Mouse (Mus musculus): ENCODE data around the gene Snrk. TPM values are rescaled to one million over a fixed set of nuclear protein-coding genes. Genes with fewer than 3 reads are reported as not detected.

Gene Snrk
- polyA plus RNA-seq, 1 experiment from 2014 or later = 51.0 TPM

DNA sequence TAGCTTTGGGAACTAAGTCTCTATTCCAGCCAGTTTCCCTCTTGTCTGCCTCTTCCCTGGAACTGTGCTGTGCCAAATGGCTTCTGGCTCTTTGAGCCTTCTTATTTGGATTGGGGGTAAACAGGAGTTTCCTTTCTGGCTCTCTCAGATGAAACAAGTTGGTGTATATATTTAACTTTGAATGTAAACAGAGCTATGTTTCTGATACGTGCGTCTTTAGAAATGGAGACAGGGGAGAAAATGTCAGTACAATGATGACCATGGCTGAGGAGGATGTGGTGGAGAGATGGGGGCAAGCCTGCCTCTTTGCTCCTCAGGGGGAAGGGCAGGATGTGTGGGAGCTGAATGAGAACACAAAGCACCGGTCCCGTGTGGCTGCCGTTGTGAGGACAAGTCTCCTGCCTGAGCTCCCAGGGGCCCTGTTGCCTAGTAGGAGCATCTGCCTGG, 25.3 kb upstream of the Snrk start:
- Histone ChIP-seq H3K4me1 (no peaks in the 10 kb centered on the region), H3K27ac (no peak overlapping the region), H3K9me3 (no peaks in the 10 kb centered on the region), H3K36me3 (no peaks in the 10 kb centered on the region), H3K27me3 (replicated peaks) (no peaks in the 10 kb centered on the region), H3K4me2 (replicated peaks) (no peak overlapping the region), H3K9ac (no peak overlapping the region), H3K4me3 (no peak overlapping the region)
- 73% methylated on average over 5 of the region's 5 CpGs for WGBS
- no peak for ATAC-seq (ENCODE audit: low FRiP score, low read depth)

DNA sequence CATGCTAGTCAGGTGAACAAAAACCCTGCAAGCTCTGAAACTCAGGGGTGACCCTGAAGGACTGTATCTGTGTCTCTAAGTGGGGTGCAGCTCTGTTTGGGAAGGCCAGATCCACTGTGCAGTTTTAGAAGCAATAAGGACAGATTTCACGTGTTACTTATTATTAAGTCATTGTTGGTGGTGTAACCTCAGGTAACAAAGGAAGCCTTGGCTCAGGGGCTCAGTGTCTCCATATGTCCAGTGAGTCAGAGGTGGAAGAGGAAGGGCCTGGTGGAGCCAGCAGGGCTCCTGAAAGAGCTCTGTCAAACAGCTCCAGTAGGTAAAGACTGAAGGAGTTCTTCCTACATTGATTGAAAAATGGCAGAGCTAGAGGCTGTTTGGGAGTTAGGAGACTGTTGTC, 22.9 kb upstream of the Snrk start:
- ATAC-seq (ENCODE audit: low FRiP score, low read depth) = no peak
- Histone ChIP-seq H3K9ac (no peak overlapping the region), H3K9me3 (no peaks in the 10 kb centered on the region), H3K4me2 (replicated peaks) (no peak overlapping the region), H3K27me3 (replicated peaks) (no peaks in the 10 kb centered on the region), H3K36me3 (no peaks in the 10 kb centered on the region), H3K4me3 (no peak overlapping the region), H3K4me1 (no peaks in the 10 kb centered on the region), H3K27ac (no peak overlapping the region)
- 93% methylated on average over 1 of the region's 1 CpGs for WGBS

DNA sequence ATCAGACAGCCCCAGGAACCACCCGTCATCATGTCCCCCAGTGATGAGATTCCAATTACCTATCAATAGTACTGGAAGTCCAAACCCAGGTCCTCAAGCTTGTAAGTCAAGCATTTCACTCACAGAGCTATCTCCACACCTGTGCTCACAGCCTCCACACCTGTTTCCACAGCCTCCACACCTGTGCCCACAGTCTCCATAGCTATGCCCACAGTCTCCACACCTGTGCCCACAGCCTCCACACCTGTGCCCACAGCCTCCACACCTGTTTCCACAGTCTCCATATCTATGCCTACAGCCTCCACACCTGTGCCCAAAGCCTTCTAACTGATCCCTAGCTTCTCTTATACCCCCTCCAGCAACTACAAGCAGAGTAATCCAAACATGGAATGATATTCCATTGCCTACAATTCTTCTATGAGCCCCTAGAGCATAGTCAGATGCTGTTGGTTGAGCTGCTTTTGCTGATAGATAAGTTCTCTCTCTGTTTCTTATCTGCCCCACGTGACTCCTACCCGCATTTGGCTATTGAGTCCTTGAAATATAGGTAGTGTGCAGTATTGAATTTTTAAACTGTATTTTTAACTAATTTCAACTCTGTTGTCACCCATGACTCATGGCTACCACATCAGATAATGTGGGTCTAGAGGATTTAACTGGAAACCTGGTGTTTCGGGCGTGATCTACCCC, 20.1 kb upstream of the Snrk start:
- Histone ChIP-seq H3K27me3 (replicated peaks) (no peaks in the 10 kb centered on the region), H3K36me3 (no peaks in the 10 kb centered on the region), H3K4me3 (no peak overlapping the region), H3K9ac (no peak overlapping the region), H3K4me1 (no peaks in the 10 kb centered on the region), H3K9me3 (no peaks in the 10 kb centered on the region), H3K4me2 (replicated peaks) (no peak overlapping the region), H3K27ac (no peak overlapping the region)
- 92% methylated on average over 5 of the region's 5 CpGs for WGBS
- ATAC-seq (ENCODE audit: low FRiP score, low read depth) = no peak

DNA sequence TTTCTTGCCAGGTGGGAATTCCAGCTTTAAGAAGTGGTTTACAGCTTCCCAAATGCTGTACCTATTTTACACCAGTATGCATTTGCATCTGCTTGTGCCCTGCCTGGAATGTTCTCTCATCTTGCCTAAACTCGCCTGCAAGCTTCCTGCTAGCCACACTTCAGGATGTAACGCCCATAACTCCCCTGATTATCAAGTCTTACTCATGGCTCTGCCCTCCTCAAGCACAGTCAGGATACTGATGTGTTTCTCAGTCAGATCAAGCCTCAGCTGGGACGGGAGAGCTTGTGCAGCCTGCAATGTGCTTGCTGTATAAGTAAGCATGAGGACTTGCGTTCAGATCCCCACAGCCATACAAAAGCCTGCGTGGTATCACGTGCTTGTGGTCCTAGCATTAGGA, 19.5 kb upstream of the Snrk start:
- Histone ChIP-seq H3K4me2 (replicated peaks) (no peak overlapping the region), H3K9ac (no peak overlapping the region), H3K4me3 (no peak overlapping the region), H3K9me3 (no peaks in the 10 kb centered on the region), H3K27ac (no peak overlapping the region), H3K36me3 (no peaks in the 10 kb centered on the region), H3K4me1 (no peaks in the 10 kb centered on the region), H3K27me3 (replicated peaks) (no peaks in the 10 kb centered on the region)
- WGBS = 71% methylated on average over 6 of the region's 6 CpGs
- ATAC-seq (ENCODE audit: low FRiP score, low read depth) = no peak

DNA sequence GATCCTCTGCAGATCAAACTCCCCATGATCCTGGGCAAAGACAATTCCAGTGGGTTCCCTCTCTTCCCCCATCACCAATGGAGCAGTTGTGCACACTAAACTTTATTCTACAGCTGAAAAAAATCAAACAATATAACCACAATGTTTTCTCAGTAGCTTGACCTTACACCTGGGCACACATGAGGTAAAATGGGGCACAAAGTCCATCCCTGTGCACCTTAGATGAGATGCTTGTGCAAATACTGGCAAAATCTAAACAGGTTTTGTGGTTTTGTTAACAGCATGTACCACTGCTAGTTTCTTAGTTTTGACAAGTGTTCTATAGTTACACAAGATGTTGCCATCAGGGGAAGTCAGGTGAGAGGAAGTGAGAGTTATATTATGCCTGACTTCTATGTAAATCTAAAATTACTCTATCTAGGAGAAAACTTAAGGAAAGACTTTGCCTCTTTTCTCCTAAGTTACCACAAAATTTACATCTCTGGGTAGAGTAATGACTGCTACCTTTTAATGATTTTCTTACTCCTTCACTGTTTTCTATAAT, 16.4 kb upstream of the Snrk start:
- no peak overlapping the region for H3K4me2 ChIP-seq (replicated peaks)
- H3K9ac ChIP-seq = no peak overlapping the region
- no peak for ATAC-seq (ENCODE audit: low FRiP score, low read depth)
- no peak overlapping the region for H3K27ac ChIP-seq
- no peaks in the 10 kb centered on the region for H3K36me3 ChIP-seq
- H3K4me3 ChIP-seq = no peak overlapping the region
- H3K9me3 ChIP-seq = no peaks in the 10 kb centered on the region
- H3K4me1 ChIP-seq = no peaks in the 10 kb centered on the region
- H3K27me3 ChIP-seq (replicated peaks) = no peaks in the 10 kb centered on the region

DNA sequence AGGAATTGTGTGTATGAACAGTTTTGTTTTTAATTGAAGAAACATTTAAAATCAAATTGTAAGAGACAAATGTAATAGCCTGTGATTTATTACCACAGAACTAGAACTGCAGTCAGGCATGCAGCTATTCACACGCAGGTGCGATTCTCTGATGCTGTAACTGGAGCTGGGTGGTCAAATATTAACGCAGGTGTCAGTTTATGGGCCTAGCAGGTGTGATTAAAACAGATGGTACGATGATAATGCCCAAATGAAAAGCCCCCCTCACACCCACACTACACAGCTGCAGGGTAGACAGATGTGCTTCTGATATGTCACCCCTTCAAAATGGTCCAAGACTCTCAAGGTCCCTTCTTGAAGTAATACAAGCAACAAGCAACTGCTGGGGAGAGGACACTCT, 15.9 kb upstream of the Snrk start:
- Histone ChIP-seq H3K4me1 (no peaks in the 10 kb centered on the region), H3K9ac (no peak overlapping the region), H3K36me3 (no peaks in the 10 kb centered on the region), H3K27me3 (replicated peaks) (no peaks in the 10 kb centered on the region), H3K9me3 (no peaks in the 10 kb centered on the region), H3K27ac (no peak overlapping the region), H3K4me3 (no peak overlapping the region), H3K4me2 (replicated peaks) (no peak overlapping the region)
- ATAC-seq (ENCODE audit: low FRiP score, low read depth) = no peak
- 72% methylated on average over 4 of the region's 4 CpGs for WGBS

DNA sequence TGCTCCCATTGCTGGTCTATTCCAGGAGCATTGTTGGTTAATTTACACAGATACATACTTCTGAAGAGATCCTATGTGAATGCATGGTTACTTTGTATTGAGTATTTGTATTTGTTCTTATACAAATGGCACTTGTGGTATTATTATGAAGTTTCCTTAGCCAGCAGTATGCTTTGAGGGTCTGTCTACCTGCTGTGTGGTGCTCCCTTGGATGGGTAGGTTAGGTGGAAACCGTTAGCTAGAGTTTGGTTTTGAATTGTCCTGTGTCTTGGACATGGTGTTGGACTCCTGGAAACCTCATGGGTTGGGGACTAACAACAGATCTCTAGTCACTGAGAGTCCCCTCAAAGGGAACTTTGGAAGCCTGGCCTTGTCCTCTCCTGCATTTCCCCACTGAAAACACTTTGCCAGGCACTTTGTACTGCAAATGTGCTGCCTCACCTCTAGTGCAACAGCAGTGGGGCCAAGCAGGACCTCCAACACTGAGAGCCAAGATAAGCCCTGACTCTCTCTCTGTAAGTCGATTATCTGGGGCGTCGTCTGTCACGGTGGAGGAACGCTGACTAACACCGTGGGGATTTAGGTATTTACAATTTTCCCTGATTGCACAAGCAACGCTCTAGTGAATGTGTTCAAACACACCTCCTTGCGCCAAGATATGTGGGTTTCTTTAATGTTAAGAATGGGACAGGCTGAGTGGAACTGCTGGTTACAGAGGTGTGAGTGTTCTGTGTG, 13.3 kb upstream of the Snrk start:
- Histone ChIP-seq H3K9me3 (no peaks in the 10 kb centered on the region), H3K36me3 (no peaks in the 10 kb centered on the region), H3K9ac (no peak overlapping the region), H3K27me3 (replicated peaks) (no peaks in the 10 kb centered on the region), H3K4me3 (no peak overlapping the region), H3K27ac (no peak overlapping the region), H3K4me1 (no peaks in the 10 kb centered on the region), H3K4me2 (replicated peaks) (no peak overlapping the region)
- no peak for ATAC-seq (ENCODE audit: low FRiP score, low read depth)
- WGBS = 74% methylated on average over 9 of the region's 9 CpGs

DNA sequence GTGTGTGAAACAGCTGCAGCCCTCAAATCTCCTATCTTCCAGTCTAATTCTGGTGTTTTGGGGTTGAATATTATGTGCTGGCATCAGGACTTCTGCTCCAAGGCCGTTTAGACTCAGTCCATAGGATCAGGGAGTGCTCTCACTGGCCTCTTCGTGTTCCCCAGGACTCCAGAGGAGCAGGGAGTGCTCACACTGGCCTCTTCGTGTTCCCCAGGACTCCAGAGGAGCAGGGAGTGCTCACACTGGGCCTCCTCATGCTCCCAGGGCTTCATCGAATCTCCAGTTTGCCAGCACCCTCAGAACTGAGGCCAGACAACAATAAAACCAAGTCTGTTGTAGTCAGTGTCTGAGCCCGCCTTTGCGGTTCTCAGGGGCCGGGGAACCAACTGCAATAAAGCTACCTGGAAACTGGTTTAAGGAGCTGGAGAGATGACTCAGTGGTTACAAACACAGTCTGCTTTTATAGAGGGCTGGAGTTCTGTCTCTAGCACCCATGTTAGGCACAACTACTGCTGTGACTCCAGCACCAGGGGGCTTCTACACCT, 12.7 kb upstream of the Snrk start:
- Histone ChIP-seq H3K27me3 (replicated peaks) (no peaks in the 10 kb centered on the region), H3K4me3 (no peak overlapping the region), H3K9me3 (no peaks in the 10 kb centered on the region), H3K27ac (no peak overlapping the region), H3K4me1 (no peaks in the 10 kb centered on the region), H3K36me3 (no peaks in the 10 kb centered on the region), H3K9ac (no peak overlapping the region), H3K4me2 (replicated peaks) (no peak overlapping the region)
- WGBS = 43% methylated on average over 7 of the region's 7 CpGs
- ATAC-seq (ENCODE audit: low FRiP score, low read depth) = no peak

DNA sequence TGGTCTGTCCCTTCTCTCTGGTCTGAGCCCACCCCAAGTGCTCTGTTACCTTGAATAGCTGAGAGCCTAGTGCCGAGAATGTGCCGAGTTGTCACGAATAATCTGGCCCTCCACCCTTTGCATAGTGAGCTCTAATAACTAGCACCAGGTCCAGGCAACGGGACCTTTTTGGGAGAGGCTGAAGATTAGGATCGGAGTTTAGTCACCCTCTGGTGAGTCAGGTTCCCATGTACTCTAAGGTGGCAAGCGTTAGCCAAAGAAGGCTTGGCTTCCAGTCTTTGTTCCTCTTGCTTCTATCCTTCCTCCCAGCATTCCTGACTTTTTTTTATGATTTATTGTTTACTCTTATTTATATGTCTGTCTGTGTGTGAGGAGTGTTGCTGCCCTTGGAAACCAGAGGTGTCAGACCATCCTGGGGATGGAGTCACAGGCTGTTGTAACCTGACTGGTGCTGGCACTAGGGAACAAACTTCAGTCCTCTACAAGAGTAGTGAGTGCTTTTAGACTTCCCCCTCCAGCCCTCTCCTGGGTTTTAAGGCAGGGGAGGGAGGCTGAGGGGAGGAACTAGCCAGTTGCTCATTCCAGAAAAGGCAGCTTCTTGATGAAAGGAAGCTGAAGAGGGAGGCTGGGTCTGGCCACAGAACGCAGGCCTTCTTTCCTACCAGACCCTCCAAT, 9.2 kb upstream of the Snrk start:
- no peaks in the 10 kb centered on the region for H3K36me3 ChIP-seq
- WGBS = 68% methylated on average over 7 of the region's 7 CpGs
- ATAC-seq (ENCODE audit: low FRiP score, low read depth) = no peak

DNA sequence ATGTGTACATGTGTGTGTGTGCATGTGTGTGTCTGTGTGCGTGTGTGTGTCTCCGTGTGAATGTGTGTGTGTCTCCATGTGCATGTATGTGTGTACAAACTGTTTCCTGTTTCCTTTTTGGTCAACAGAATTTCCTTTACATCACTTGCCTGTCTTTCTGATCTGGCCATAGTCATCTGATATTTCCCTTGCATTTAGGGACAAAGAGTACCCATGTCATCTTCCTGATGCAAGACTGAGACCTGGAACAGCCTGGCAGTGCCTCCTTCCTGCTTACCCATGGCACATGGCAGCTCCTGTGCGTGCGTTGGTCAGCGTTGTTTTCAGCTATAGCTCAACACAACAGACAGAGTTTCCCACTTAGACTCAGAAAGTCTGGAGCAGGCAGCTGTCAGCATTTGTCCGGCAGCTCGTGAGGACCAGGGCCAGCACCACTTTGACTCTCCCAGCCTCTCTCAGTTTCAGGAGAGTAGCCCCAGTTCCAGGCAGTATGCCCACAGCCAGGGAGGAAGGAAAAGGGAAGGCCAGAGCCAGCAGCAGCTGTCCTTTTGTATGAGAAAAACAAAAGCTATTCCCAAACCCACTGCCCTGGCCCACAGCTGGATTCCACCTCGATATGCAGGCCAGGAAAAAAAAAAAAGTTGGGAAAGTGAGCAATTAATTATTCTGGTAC, 7.4 kb upstream of the Snrk start:
- WGBS = 62% methylated on average over 8 of the region's 8 CpGs
- ATAC-seq (ENCODE audit: low FRiP score, low read depth) = no peak
- no peak overlapping the region for H3K27ac ChIP-seq
- no peak overlapping the region for H3K9ac ChIP-seq
- no peak overlapping the region for H3K4me3 ChIP-seq
- no peak overlapping the region for H3K4me2 ChIP-seq (replicated peaks)
- no peaks in the 10 kb centered on the region for H3K4me1 ChIP-seq
- H3K27me3 ChIP-seq (replicated peaks) = no peaks in the 10 kb centered on the region
- no peaks in the 10 kb centered on the region for H3K9me3 ChIP-seq
- H3K36me3 ChIP-seq = no peaks in the 10 kb centered on the region

More for the DNA sequence above, 9.2 kb upstream of the Snrk start:
- Histone ChIP-seq H3K27ac (no peak overlapping the region), H3K9me3 (no peaks in the 10 kb centered on the region), H3K4me2 (replicated peaks) (no peak overlapping the region), H3K27me3 (replicated peaks) (no peaks in the 10 kb centered on the region), H3K4me1 (no peaks in the 10 kb centered on the region), H3K4me3 (no peak overlapping the region), H3K9ac (no peak overlapping the region)

DNA sequence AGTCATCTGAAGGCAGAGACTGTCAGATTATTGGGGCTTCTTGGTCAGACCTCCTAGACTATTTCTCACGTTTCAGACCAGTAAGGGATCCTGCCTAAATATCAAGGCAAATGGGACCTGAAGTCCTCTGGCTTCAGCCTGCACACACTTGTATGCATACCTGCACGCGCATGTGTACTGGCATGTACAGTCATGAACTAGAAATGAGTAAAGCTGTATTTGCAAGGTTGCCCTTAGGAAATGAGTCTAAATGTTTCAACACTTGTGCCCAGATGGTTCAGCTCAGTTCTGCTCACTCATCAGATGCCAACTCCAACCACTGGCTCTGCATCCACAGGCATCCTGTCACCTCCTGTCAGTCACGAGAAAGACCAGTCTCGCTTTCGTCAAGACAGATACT, 6.6 kb upstream of the Snrk start:
- H3K4me1 ChIP-seq = no peaks in the 10 kb centered on the region
- no peak for ATAC-seq (ENCODE audit: low FRiP score, low read depth)

DNA sequence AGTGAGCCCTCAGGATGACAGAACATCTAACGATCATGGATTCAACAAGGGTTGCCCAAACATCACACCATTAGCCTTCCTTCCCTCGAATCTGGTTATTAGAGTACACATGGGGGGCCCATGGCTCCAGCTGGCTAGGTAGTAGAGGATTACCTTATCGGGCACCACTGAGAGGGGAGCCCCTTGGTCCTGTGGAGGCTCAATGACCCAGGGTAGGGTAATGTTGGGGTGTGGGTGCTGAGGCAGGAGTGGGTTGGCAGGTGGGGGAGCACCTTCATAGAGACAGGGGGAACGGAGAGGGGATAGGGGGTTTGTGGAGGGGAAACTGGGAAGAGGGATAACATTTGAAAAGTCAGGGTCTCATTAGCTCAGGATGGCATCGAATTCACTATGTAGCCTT, 6.1 kb upstream of the Snrk start:
- WGBS = 89% methylated on average over 5 of the region's 5 CpGs
- Histone ChIP-seq H3K4me2 (replicated peaks) (no peak overlapping the region), H3K36me3 (no peaks in the 10 kb centered on the region), H3K27me3 (replicated peaks) (no peaks in the 10 kb centered on the region), H3K4me1 (no peaks in the 10 kb centered on the region), H3K27ac (no peak overlapping the region), H3K9ac (no peak overlapping the region), H3K4me3 (no peak overlapping the region), H3K9me3 (no peaks in the 10 kb centered on the region)
- no peak for ATAC-seq (ENCODE audit: low FRiP score, low read depth)

More for the DNA sequence above, 6.6 kb upstream of the Snrk start:
- WGBS = 88% methylated on average over 6 of the region's 6 CpGs
- no peak overlapping the region for H3K9ac ChIP-seq
- no peak overlapping the region for H3K27ac ChIP-seq
- no peaks in the 10 kb centered on the region for H3K36me3 ChIP-seq
- H3K4me3 ChIP-seq = no peak overlapping the region
- no peak overlapping the region for H3K4me2 ChIP-seq (replicated peaks)
- no peaks in the 10 kb centered on the region for H3K27me3 ChIP-seq (replicated peaks)
- H3K9me3 ChIP-seq = no peaks in the 10 kb centered on the region

Measured in neural tube, embryonic 12.5 days (tissue).